Mouse (Mus musculus): ENCODE data around the gene Tex44. TPM values are rescaled to one million over a fixed set of nuclear protein-coding genes. Genes with fewer than 3 reads are reported as not detected.

Gene Tex44
- polyA plus RNA-seq, 1 experiment = not detected

- TF ChIP-seq MAX (IDR thresholded peaks at IDR 0.05) = no peak
- TF ChIP-seq CTCF (IDR thresholded peaks at IDR 0.05; ENCODE audit: control insufficient read depth, insufficient read depth, insufficient read length) = no peak
- TF ChIP-seq CEBPB (IDR thresholded peaks at IDR 0.05; ENCODE audit: low read depth) = no peak
- TF ChIP-seq USF1 (IDR thresholded peaks at IDR 0.05; ENCODE audit: low read depth) = no peak
- TF ChIP-seq MYOD1 (IDR thresholded peaks at IDR 0.05; ENCODE audit: control insufficient read depth, insufficient read length, low read depth) = no peak
- no peak for TF ChIP-seq MYOG (IDR thresholded peaks at IDR 0.05; ENCODE audit: control insufficient read depth, extremely low read depth, insufficient read length)
- TF ChIP-seq FOSL1 (IDR thresholded peaks at IDR 0.05; ENCODE audit: insufficient read depth, low read length, poor library complexity, severe bottlenecking) = no peak
- Histone ChIP-seq H3ac (ENCODE audit: control insufficient read depth, insufficient read length, low read depth) (no peak overlapping the region), H3K79me2 (ENCODE audit: control insufficient read depth, insufficient read depth) (no peaks in the 10 kb centered on the region), H3K27me3 (ENCODE audit: control insufficient read depth, insufficient read depth, insufficient read length) (no peaks in the 10 kb centered on the region), H3K4me3 (ENCODE audit: insufficient read depth, poor library complexity, severe bottlenecking) (no peak overlapping the region), H3K79me3 (ENCODE audit: low read depth) (no peaks in the 10 kb centered on the region), H3K36me3 (ENCODE audit: control insufficient read depth, insufficient read depth) (no peaks in the 10 kb centered on the region)
These were observed 38.2 kb downstream of the Tex44 start for GRCm38 (mm10) chr1:86464223-86464874.

GRCm38 (mm10) chr1:86464875-86465224, 38.7 kb downstream of the Tex44 start:
- H3K79me2 ChIP-seq (ENCODE audit: control insufficient read depth, insufficient read depth) = no peaks in the 10 kb centered on the region
- no peak overlapping the region for H3K4me3 ChIP-seq (ENCODE audit: insufficient read depth, poor library complexity, severe bottlenecking)
- H3ac ChIP-seq (ENCODE audit: control insufficient read depth, insufficient read length, low read depth) = no peak overlapping the region
- H3K27me3 ChIP-seq (ENCODE audit: control insufficient read depth, insufficient read depth, insufficient read length) = no peaks in the 10 kb centered on the region
- no peaks in the 10 kb centered on the region for H3K79me3 ChIP-seq (ENCODE audit: low read depth)
- TF ChIP-seq FOSL1 (IDR thresholded peaks at IDR 0.05; ENCODE audit: insufficient read depth, low read length, poor library complexity, severe bottlenecking) = no peak
- TF ChIP-seq MYOG (IDR thresholded peaks at IDR 0.05; ENCODE audit: control insufficient read depth, extremely low read depth, insufficient read length) = no peak
- TF ChIP-seq CEBPB (IDR thresholded peaks at IDR 0.05; ENCODE audit: low read depth) = no peak
- TF ChIP-seq MYOD1 (IDR thresholded peaks at IDR 0.05; ENCODE audit: control insufficient read depth, insufficient read length, low read depth) = no peak
- TF ChIP-seq CTCF (IDR thresholded peaks at IDR 0.05; ENCODE audit: control insufficient read depth, insufficient read depth, insufficient read length) = no peak
- no peak for TF ChIP-seq USF1 (IDR thresholded peaks at IDR 0.05; ENCODE audit: low read depth)
- TF ChIP-seq MAX (IDR thresholded peaks at IDR 0.05) = no peak
- H3K36me3 ChIP-seq (ENCODE audit: control insufficient read depth, insufficient read depth) = no peaks in the 10 kb centered on the region

- H3K79me2 ChIP-seq (ENCODE audit: control insufficient read depth, insufficient read depth) = no peaks in the 10 kb centered on the region
- no peak overlapping the region for H3K4me3 ChIP-seq (ENCODE audit: insufficient read depth, poor library complexity, severe bottlenecking)
- no peak for TF ChIP-seq CEBPB (IDR thresholded peaks at IDR 0.05; ENCODE audit: low read depth)
- TF ChIP-seq MYOD1 (IDR thresholded peaks at IDR 0.05; ENCODE audit: control insufficient read depth, insufficient read length, low read depth) = no peak
- no peak for TF ChIP-seq MAX (IDR thresholded peaks at IDR 0.05)
- TF ChIP-seq CTCF (IDR thresholded peaks at IDR 0.05; ENCODE audit: control insufficient read depth, insufficient read depth, insufficient read length) = no peak
- no peak for TF ChIP-seq USF1 (IDR thresholded peaks at IDR 0.05; ENCODE audit: low read depth)
- TF ChIP-seq MYOG (IDR thresholded peaks at IDR 0.05; ENCODE audit: control insufficient read depth, extremely low read depth, insufficient read length) = no peak
- no peak for TF ChIP-seq FOSL1 (IDR thresholded peaks at IDR 0.05; ENCODE audit: insufficient read depth, low read length, poor library complexity, severe bottlenecking)
- H3K79me3 ChIP-seq (ENCODE audit: low read depth) = no peaks in the 10 kb centered on the region
- no peaks in the 10 kb centered on the region for H3K36me3 ChIP-seq (ENCODE audit: control insufficient read depth, insufficient read depth)
- H3K27me3 ChIP-seq (ENCODE audit: control insufficient read depth, insufficient read depth, insufficient read length) = no peaks in the 10 kb centered on the region
- H3ac ChIP-seq (ENCODE audit: control insufficient read depth, insufficient read length, low read depth) = no peak overlapping the region
These were observed 41.3 kb downstream of the Tex44 start for GRCm38 (mm10) chr1:86467416-86467815.

GRCm38 (mm10) chr1:86469876-86470275, 43.7 kb downstream of the Tex44 start:
- Histone ChIP-seq H3K4me3 (ENCODE audit: insufficient read depth, poor library complexity, severe bottlenecking) (no peak overlapping the region), H3K79me2 (ENCODE audit: control insufficient read depth, insufficient read depth) (no peaks in the 10 kb centered on the region), H3K79me3 (ENCODE audit: low read depth) (no peaks in the 10 kb centered on the region), H3ac (ENCODE audit: control insufficient read depth, insufficient read length, low read depth) (no peak overlapping the region), H3K36me3 (ENCODE audit: control insufficient read depth, insufficient read depth) (no peaks in the 10 kb centered on the region), H3K27me3 (ENCODE audit: control insufficient read depth, insufficient read depth, insufficient read length) (no peaks in the 10 kb centered on the region)
- TF ChIP-seq CTCF (IDR thresholded peaks at IDR 0.05; ENCODE audit: control insufficient read depth, insufficient read depth, insufficient read length) (no peak), MYOD1 (IDR thresholded peaks at IDR 0.05; ENCODE audit: control insufficient read depth, insufficient read length, low read depth) (no peak), USF1 (IDR thresholded peaks at IDR 0.05; ENCODE audit: low read depth) (no peak), MAX (IDR thresholded peaks at IDR 0.05) (no peak), CEBPB (IDR thresholded peaks at IDR 0.05; ENCODE audit: low read depth) (no peak), MYOG (IDR thresholded peaks at IDR 0.05; ENCODE audit: control insufficient read depth, extremely low read depth, insufficient read length) (no peak), FOSL1 (IDR thresholded peaks at IDR 0.05; ENCODE audit: insufficient read depth, low read length, poor library complexity, severe bottlenecking) (no peak)

GRCm38 (mm10) chr1:86470519-86471181, 44.5 kb downstream of the Tex44 start:
- H3ac ChIP-seq (ENCODE audit: control insufficient read depth, insufficient read length, low read depth) = peak overlapping the region; percentile 14
- H3K4me3 ChIP-seq (ENCODE audit: insufficient read depth, poor library complexity, severe bottlenecking) = peak overlapping the region; percentile 2
- no peaks in the 10 kb centered on the region for H3K79me3 ChIP-seq (ENCODE audit: low read depth)
- TF ChIP-seq CEBPB (IDR thresholded peaks at IDR 0.05; ENCODE audit: low read depth) (peak; percentile 92), FOSL1 (IDR thresholded peaks at IDR 0.05; ENCODE audit: insufficient read depth, low read length, poor library complexity, severe bottlenecking) (no peak), MYOG (IDR thresholded peaks at IDR 0.05; ENCODE audit: control insufficient read depth, extremely low read depth, insufficient read length) (no peak), MYOD1 (IDR thresholded peaks at IDR 0.05; ENCODE audit: control insufficient read depth, insufficient read length, low read depth) (peak; percentile 79), USF1 (IDR thresholded peaks at IDR 0.05; ENCODE audit: low read depth) (peak; percentile 63), MAX (IDR thresholded peaks at IDR 0.05) (peak; percentile 47), CTCF (IDR thresholded peaks at IDR 0.05; ENCODE audit: control insufficient read depth, insufficient read depth, insufficient read length) (no peak)
- H3K27me3 ChIP-seq (ENCODE audit: control insufficient read depth, insufficient read depth, insufficient read length) = no peaks in the 10 kb centered on the region
- H3K79me2 ChIP-seq (ENCODE audit: control insufficient read depth, insufficient read depth) = no peaks in the 10 kb centered on the region
- H3K36me3 ChIP-seq (ENCODE audit: control insufficient read depth, insufficient read depth) = no peaks in the 10 kb centered on the region
